Mouse (Mus musculus) thymus, adult 18-20 months (tissue): ENCODE data around the gene Tmem210.

Experiments
- DNase-seq, 2 experiments: peaks; one replicate each; pipeline ENCODE4 v3.0.0; 2022; ENCODE audit warnings: mixed read lengths in 2 of 2

Tmem210 gene

GRCm38 (mm10) chr2:25265897-25266656 is 21.9 kb upstream of the Tmem210 start:
- DNase-seq = no peak

GRCm38 (mm10) chr2:25266720-25267119 is 21.2 kb upstream of the Tmem210 start:
- no peak for DNase-seq

- no peak for DNase-seq
Measured at GRCm38 (mm10) chr2:25267241-25267640, 20.7 kb upstream of the Tmem210 start.

GRCm38 (mm10) chr2:25267746-25268309 is 20.1 kb upstream of the Tmem210 start:
- no peak for DNase-seq

- peak; percentile 90 to 93 for DNase-seq
Measured at GRCm38 (mm10) chr2:25271827-25272511, 16.0 kb upstream of the Tmem210 start, which contains the start of the genes Ssna1 and Anapc2. TSS of gene Ssna1 (minus strand) at chr2:25272438. TSS of gene Anapc2 (plus strand) at chr2:25272478.

GRCm38 (mm10) chr2:25272515-25272914 is 15.4 kb upstream of the Tmem210 start:
- DNase-seq = no peak

- DNase-seq = no peak
Measured at GRCm38 (mm10) chr2:25273010-25273409, 14.9 kb upstream of the Tmem210 start.

- peak in 1 of 2 experiments; percentile 33 for DNase-seq
Measured at GRCm38 (mm10) chr2:25278928-25279882, 8.7 kb upstream of the Tmem210 start.

GRCm38 (mm10) chr2:25285551-25285950 is 2.4 kb upstream of the Tmem210 start:
- DNase-seq = no peak

- no peak for DNase-seq
Measured at GRCm38 (mm10) chr2:25286314-25286713, 1.6 kb upstream of the Tmem210 start.

- DNase-seq = no peak
Measured at GRCm38 (mm10) chr2:25286837-25287636, 908 bp upstream of the Tmem210 start.

- no peak for DNase-seq
Measured at GRCm38 (mm10) chr2:25288734-25289345, 895 bp downstream of the Tmem210 start.

- DNase-seq = no peak
Measured at GRCm38 (mm10) chr2:25289651-25290050, 1.7 kb downstream of the Tmem210 start, which contains the start of gene Lrrc26. TSS of gene Lrrc26 (plus strand) at chr2:25289915.

- no peak for DNase-seq
Measured at GRCm38 (mm10) chr2:25290101-25290815, 2.3 kb downstream of the Tmem210 start.

- DNase-seq = no peak
Measured at GRCm38 (mm10) chr2:25290816-25291130, 2.8 kb downstream of the Tmem210 start.

- no peak for DNase-seq
Measured at GRCm38 (mm10) chr2:25291184-25292053, 3.5 kb downstream of the Tmem210 start.

GRCm38 (mm10) chr2:25292054-25292544 is 4.2 kb downstream of the Tmem210 start:
- DNase-seq = no peak

- no peak for DNase-seq
Measured at GRCm38 (mm10) chr2:25292856-25293255, 4.9 kb downstream of the Tmem210 start.

- DNase-seq = no peak
Measured at GRCm38 (mm10) chr2:25293706-25294105, 5.8 kb downstream of the Tmem210 start.
